Mouse (Mus musculus): ENCODE results near the gene Slc39a1. TPM values are rescaled to one million over a fixed set of nuclear protein-coding genes. Genes with fewer than 3 reads are reported as not detected.

Slc39a1 gene
- total RNA-seq, 1 experiment = 88.4 TPM

- peak overlapping the region; percentile 62; the same call in 1 of the 2 replicates for H3K9ac ChIP-seq (ENCODE audit: insufficient read depth, low read depth, low read length, poor library complexity, severe bottlenecking)
- DNase-seq (ENCODE audit: low read depth, low spot score) = no peak
- in situ Hi-C loops (cut with MboI; ENCODE audit: low sequenced_read_pairs in 2 of 2, unreplicated experiment in 2 of 2) = no loop called here
- H3K36me3 ChIP-seq (ENCODE audit: control insufficient read depth, insufficient read depth, low read length, poor library complexity, severe bottlenecking) = no peaks in the 10 kb centered on the region
- TF ChIP-seq CHD2 (IDR thresholded peaks at IDR 0.05; ENCODE audit: low read depth, low read length) (no peak), MAFK (IDR thresholded peaks at IDR 0.05; ENCODE audit: insufficient read depth, low read depth, low read length) (no peak), ZNF384 (IDR thresholded peaks at IDR 0.05; ENCODE audit: low read depth, low read length) (no peak), HCFC1 (IDR thresholded peaks at IDR 0.05; ENCODE audit: borderline replicate concordance, insufficient read depth, low read length) (no peak), ZC3H11A (IDR thresholded peaks at IDR 0.05; ENCODE audit: borderline replicate concordance, low read depth, low read length) (no peak)
- peak overlapping the region; percentile 99 for H3K4me3 ChIP-seq (ENCODE audit: insufficient read depth in 1 of 2, low read depth in 1 of 2, low read length in 2 of 2, poor library complexity in 1 of 2, severe bottlenecking in 1 of 2)
- H3K9me3 ChIP-seq (ENCODE audit: control insufficient read depth, insufficient read depth, low read depth, low read length) = no peaks in the 10 kb centered on the region
- no peaks in the 10 kb centered on the region; a peak in 1 of 4 replicates for H3K4me1 ChIP-seq (ENCODE audit: control insufficient read depth in 2 of 2, insufficient read depth in 2 of 2, low read length in 2 of 2, poor library complexity in 1 of 2)
- no peak overlapping the region for H3K27ac ChIP-seq (ENCODE audit: insufficient read depth, low read depth, low read length, poor library complexity, severe bottlenecking)
These were observed 46.7 kb downstream of the Slc39a1 start for GRCm38 (mm10) chr3:90294651-90295050.

Other genes with a start within 250 kb of the Slc39a1 start
- 222 and 241 TPM in 2 replicates for gene Hax1, start 249.4 kb upstream of the Slc39a1 start, total RNA-seq (2012; rRNA removed)
- 69.2 and 73.7 TPM in 2 replicates for gene 4933434E20Rik, start 196.5 kb upstream of the Slc39a1 start, total RNA-seq (2012; rRNA removed)
- gene Ubap2l, start 195.5 kb upstream of the Slc39a1 start, total RNA-seq (2012; rRNA removed) = 85.4 and 109 TPM in 2 replicates
- 241 and 287 TPM in 2 replicates for gene Tpm3, start 175.5 kb upstream of the Slc39a1 start, total RNA-seq (2012; rRNA removed)
- gene Nup210l, start 144.0 kb upstream of the Slc39a1 start, total RNA-seq (2012; rRNA removed) = 0.80 and 0.85 TPM in 2 replicates
- gene Rps27, start 34.5 kb upstream of the Slc39a1 start, total RNA-seq (2012; rRNA removed) = 3,820 and 4,467 TPM in 2 replicates
- 9.6 and 13.2 TPM in 2 replicates for gene Rab13, start 34.5 kb upstream of the Slc39a1 start, total RNA-seq (2012; rRNA removed)
- gene Jtb, start 16.6 kb upstream of the Slc39a1 start, total RNA-seq (2012; rRNA removed) = 61.9 and 64.0 TPM in 2 replicates
- gene Creb3l4, start 4.7 kb upstream of the Slc39a1 start, total RNA-seq (2012; rRNA removed) = 2.3 and 4.8 TPM in 2 replicates
- gene Crtc2, start 6.0 kb downstream of the Slc39a1 start, total RNA-seq (2012; rRNA removed) = 9.8 and 11.8 TPM in 2 replicates
- 4.1 and 8.2 TPM in 2 replicates for gene Dennd4b, start 17.0 kb downstream of the Slc39a1 start, total RNA-seq (2012; rRNA removed)
- gene Gatad2b, start 45.0 kb downstream of the Slc39a1 start, total RNA-seq (2012; rRNA removed) = 17.9 and 20.9 TPM in 2 replicates
- 22.9 and 43.7 TPM in 2 replicates for gene Slc27a3, start 141.8 kb downstream of the Slc39a1 start, total RNA-seq (2012; rRNA removed)
- 62.7 and 72.4 TPM in 2 replicates for gene Ints3, start 185.4 kb downstream of the Slc39a1 start, total RNA-seq (2012; rRNA removed)
- 16.4 and 21.6 TPM in 2 replicates for gene Npr1, start 217.7 kb downstream of the Slc39a1 start, total RNA-seq (2012; rRNA removed)
- 153 and 165 TPM in 2 replicates for gene Ilf2, start 228.0 kb downstream of the Slc39a1 start, total RNA-seq (2012; rRNA removed)
- gene Snapin, start 242.9 kb downstream of the Slc39a1 start, total RNA-seq (2012; rRNA removed) = 24.7 and 33.6 TPM in 2 replicates

Measured in ES-E14 (cell line).